Mouse (Mus musculus) left cerebral cortex, adult 9 months (tissue): ENCODE results near the gene Fmo5.

Source experiments
- DNase-seq, 2 experiments: peaks; one replicate each; pipeline ENCODE4 v3.0.0; 2022; ENCODE audit warnings: low spot score in 2 of 2

Fmo5 gene

GRCm38 (mm10) chr3:97628391-97629001 lies at the start of gene Fmo5:
Gene Fmo5, plus strand, starts transcription at chr3:97628804.
- peak in 1 of 2 experiments; percentile 14 for DNase-seq

DNA sequence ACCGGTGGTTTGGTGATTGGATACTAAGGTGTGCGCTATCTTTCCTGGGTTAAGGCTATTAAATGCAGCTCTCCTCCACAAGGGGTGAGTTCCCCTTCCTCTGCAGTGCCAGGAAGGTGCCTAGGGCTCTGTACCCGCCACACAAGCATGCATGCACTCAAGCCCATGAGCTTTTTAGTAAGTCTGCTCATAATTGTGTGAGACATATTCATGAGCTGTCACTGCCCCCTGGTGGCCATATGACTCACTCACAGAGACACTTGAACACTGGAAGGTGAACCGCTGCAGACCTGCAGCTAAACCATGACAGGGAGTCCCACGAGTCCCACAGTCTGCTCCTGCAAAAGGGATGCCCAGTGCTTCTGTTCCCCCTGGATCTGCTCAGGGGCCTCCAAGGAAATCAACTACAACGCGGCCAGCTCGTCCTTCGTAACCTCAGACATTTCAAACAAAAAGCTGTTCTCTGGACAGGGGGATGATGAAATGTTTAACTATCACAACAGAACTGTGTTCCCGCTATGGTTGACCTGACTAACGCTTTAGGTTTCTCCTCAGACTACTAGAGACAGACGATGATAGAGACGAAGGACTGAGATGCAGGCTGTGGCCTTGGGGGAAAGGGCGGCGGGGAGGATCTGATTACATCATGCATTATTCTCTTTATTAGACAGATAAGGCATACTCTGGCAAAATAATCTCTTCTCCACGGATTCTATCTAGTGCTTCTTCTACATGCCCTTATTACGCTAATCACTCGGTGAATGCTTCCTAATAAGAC lies 43.0 kb upstream of the Fmo5 start:
- peak; percentile 26 to 90 for DNase-seq

DNA sequence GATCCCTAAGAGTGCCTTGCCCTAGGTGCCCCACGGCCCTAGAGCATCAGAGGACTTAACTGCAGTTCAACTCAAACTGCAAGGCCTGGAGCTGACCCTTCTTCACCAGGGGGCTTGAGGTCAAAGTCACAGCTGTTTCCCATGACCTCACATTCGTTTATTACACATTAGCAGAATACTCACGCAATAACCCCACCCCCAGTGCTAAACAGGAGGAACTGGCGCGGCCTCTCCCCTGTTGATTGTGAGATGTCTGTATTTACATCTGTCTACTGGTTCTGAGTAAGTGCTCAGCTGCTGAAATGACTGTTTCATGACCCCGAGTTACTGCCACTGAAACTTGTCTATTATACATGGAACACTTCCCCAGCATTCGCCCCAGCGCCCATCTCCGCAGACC lies 40.9 kb upstream of the Fmo5 start:
- no peak for DNase-seq

GRCm38 (mm10) chr3:97590699-97591098 lies 37.9 kb upstream of the Fmo5 start:
- no peak for DNase-seq

DNA sequence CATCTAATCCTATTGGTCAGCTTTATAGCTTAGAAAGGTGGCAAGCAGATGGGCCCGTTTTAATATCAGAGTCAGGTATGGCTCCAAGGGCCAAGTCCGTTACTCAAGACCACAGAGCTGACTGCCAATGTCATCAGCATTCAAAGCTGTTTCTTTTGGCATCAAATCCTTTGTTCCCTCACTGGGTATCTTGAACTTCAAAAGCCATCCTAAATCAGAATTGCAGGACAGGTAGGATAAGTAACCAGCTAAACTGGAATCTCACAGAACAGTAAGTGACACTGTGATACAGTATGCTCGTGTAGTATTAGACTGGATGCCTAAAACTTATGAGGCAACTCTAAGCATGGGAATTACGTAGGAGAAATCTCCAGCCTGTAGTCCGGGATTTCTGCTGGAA lies 35.5 kb upstream of the Fmo5 start:
- no peak for DNase-seq

- DNase-seq = no peak
These were observed 34.5 kb upstream of the Fmo5 start for GRCm38 (mm10) chr3:97594140-97594539.

GRCm38 (mm10) chr3:97595066-97595465 lies 33.5 kb upstream of the Fmo5 start:
- no peak for DNase-seq

DNA sequence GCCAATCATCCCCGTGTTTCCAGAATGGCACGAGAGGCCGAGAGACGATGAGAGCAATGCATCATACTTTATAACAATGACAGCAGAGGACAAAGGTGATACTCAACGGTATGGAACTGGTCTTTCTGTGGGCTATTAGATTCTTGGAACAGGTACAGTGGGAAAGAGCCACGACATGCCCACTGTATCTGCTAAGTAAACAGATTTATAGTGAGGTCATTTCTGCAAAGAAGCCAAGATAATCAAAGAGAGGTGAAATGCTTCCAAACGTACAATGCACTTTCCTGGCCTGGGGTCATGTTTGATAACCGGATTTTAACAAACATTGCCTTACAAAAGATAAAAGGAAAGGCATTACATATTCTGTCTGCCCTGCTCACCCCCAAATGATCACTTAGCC lies 31.8 kb upstream of the Fmo5 start:
- no peak for DNase-seq

GRCm38 (mm10) chr3:97600050-97600832 lies 28.4 kb upstream of the Fmo5 start:
- DNase-seq = no peak

GRCm38 (mm10) chr3:97609201-97609844 lies 19.3 kb upstream of the Fmo5 start:
- no peak for DNase-seq

- peak; percentile 58 to 91 for DNase-seq
These were observed 18.7 kb upstream of the Fmo5 start, which contains the start of gene Chd1l for GRCm38 (mm10) chr3:97609845-97610410. Gene Chd1l, minus strand, starts transcription at chr3:97610203.

GRCm38 (mm10) chr3:97611021-97611420 lies 17.6 kb upstream of the Fmo5 start:
- DNase-seq = no peak

DNA sequence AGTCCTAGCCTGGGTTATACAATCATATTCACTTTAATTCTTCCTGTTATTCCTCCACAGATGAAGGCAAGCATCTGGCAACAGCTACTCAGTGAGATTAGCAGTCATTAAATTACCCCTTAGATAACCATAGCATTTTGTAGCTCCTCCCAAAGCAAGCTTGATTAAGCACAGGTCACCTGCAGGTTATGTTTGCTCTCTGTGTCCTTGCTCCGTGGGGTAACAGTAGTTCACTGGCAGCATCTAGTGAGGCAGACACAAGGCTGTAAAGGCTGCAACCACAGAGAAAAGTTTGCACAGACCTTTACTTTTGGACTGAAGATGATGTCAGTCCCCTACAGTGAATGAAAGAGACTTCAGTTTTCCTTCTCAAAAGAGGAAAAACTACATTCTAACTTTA lies 13.4 kb upstream of the Fmo5 start:
- no peak for DNase-seq

DNA sequence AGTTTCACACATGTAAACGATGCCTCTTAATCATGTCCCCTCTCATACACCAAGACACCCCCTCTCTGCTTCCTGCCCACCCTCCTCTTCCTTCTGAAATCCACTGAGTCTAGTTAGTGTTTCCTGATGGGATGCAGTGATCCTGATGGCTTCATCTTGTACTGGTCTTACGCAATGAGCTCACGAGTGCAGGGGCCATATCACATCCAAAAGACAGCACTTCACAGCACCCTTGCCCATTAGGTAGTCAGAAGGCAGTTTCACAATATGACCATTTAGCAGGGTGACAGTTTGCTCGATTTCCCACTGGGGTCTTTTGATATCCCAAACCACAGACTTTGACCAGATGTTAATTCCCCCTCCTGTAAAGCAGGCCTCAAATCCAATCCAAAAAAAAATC lies 12.7 kb upstream of the Fmo5 start:
- DNase-seq = no peak

GRCm38 (mm10) chr3:97617091-97617825 lies 11.3 kb upstream of the Fmo5 start:
- no peak for DNase-seq

DNA sequence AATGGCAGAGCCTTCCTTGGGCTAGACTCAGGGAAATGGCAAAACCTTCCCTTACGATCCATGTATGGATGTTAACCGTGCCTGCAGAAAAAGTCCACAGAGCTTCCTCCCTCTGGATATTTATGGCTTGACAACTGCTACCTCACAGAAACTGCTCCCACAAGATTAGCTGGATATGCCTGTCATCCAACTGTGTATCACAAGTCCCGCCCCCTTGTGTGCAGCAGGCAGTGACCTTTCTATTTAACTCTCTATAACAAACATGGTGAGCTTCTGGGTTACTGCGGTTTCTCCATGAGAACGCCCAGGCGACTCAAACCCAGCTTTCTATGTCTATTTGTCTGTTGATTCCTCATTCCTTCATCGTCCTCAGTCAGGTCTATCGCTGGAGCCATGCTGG lies 10.7 kb upstream of the Fmo5 start:
- DNase-seq = no peak

DNA sequence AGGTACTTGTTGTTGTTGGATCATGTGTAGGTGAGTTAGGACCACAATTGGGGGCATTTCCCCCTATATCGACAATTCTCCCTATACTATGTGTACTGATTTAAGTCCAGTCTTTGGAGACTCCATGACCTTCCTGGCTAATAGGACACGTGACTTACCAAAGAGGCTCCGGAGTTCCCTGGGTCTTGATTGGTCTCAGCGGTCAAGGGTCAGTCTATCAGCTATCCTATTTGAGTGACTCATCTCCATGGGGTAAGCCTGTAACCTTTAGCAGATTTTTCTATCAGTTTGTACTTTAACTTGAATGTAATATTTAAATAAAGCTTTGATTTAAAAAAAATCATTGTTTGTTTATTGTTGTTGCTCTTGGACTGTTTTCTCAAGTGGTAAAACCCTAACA lies 7.9 kb upstream of the Fmo5 start:
- no peak for DNase-seq

GRCm38 (mm10) chr3:97624611-97625010 lies 4.0 kb upstream of the Fmo5 start:
- no peak for DNase-seq

DNA sequence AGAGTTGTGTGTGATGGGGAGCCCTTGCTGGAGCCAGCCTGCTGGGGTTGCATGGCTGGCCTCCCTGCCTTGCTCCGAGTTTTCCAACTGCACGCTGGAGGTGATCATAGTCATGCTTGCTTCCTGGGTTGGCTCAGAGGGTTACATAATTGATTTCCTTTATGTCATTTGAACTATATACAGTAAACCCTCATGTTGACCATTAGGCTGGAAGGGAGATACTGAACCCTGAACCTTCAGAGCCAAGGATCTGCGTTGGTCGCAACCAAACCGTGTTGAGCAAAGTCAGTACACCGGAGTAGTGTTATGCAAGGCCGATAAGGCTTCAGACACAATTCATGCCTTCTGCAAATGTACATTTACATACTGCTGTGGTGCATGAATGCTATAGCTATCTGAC lies 711 bp upstream of the Fmo5 start:
- no peak for DNase-seq

GRCm38 (mm10) chr3:97629941-97630340 lies 1.3 kb downstream of the Fmo5 start:
- DNase-seq = no peak

GRCm38 (mm10) chr3:97630746-97631145 lies 2.1 kb downstream of the Fmo5 start:
- no peak for DNase-seq
